ENCODE assay signal across 29 mouse cellular contexts in genomic region chr6:92858721-92859510, GRCm38 (mm10). TPM values are rescaled to one million over a fixed set of nuclear protein-coding genes. Genes with fewer than 3 reads are reported as not detected.
DNase-seq lines count a peak whose midpoint lies in the region; ATAC-seq and TF ChIP-seq lines count a peak whose summit lies in the region.
"Had no signal": no experiment of that assay in that cellular context is flagged by ENCODE, and none has a peak within 500 bp of the region (broad histone marks: within the 10 kb centered on the region; RNA-seq: fewer than 3 reads in every experiment).

No protein-coding gene starts in this region.

- H3K4me1 ChIP-seq in heart, embryonic 16.5 days (ENCODE audit: control insufficient read depth, insufficient read depth, low read length), result peaks cover 24% of the 10 kb centered on the region
- peaks cover 20% of the 10 kb centered on the region for H3K4me1 ChIP-seq in heart, embryonic 11.5 days (ENCODE audit: control insufficient read depth, insufficient read depth, low read length)
- H3K4me1 ChIP-seq: hindbrain, embryonic 13.5 days; liver, embryonic 12.5 days; neural tube, embryonic 13.5 days had no signal

- no peak overlapping the region for H3K9ac ChIP-seq in heart, embryonic 16.5 days (ENCODE audit: low read length)
- no peak overlapping the region for H3K9ac ChIP-seq in heart, embryonic 11.5 days (ENCODE audit: low read depth, low read length)
- H3K9ac ChIP-seq: embryonic facial prominence, embryonic 12.5 days; hindbrain, embryonic 13.5 days; limb, embryonic 13.5 days; liver, embryonic 12.5 days; neural tube, embryonic 13.5 days had no signal

- 75% methylated on average over 12 of the region's 12 CpGs for WGBS in heart, embryonic 16.5 days
- WGBS in heart, embryonic 11.5 days (ENCODE audit: insufficient replicate concordance), result 81% methylated on average over 12 of the region's 12 CpGs

- H3K27me3 ChIP-seq in heart, embryonic 16.5 days (ENCODE audit: control insufficient read depth, insufficient read depth, low read length), result no peaks in the 10 kb centered on the region
- no peaks in the 10 kb centered on the region for H3K27me3 ChIP-seq in heart, embryonic 11.5 days (ENCODE audit: control insufficient read depth, insufficient read depth, low read length)
- H3K27me3 ChIP-seq: embryonic facial prominence, embryonic 12.5 days; hindbrain, embryonic 13.5 days; limb, embryonic 13.5 days; liver, embryonic 12.5 days; neural tube, embryonic 13.5 days had no signal

- no peak for ATAC-seq in heart, embryonic 16.5 days (replicated peaks; ENCODE audit: extremely low read depth, insufficient read depth, low FRiP score)
- ATAC-seq in heart, embryonic 11.5 days (replicated peaks; ENCODE audit: insufficient number of reproducible peaks, low FRiP score, low TSS enrichment), result no peak
- ATAC-seq: forebrain, embryonic 14.5 days; liver, embryonic 12.5 days; midbrain, embryonic 16.5 days had no signal

- H3K9me3 ChIP-seq in heart, embryonic 16.5 days (replicated peaks; ENCODE audit: control insufficient read depth, low read length), result no peaks in the 10 kb centered on the region
- no peaks in the 10 kb centered on the region for H3K9me3 ChIP-seq in heart, embryonic 11.5 days (replicated peaks; ENCODE audit: control insufficient read depth, low read length)
- H3K9me3 ChIP-seq: embryonic facial prominence, embryonic 12.5 days; hindbrain, embryonic 13.5 days; limb, embryonic 13.5 days; liver, embryonic 12.5 days; midbrain, embryonic 10.5 days; neural tube, embryonic 13.5 days had no signal

- TF ChIP-seq CTCF in gastrocnemius, adult 2 months (IDR thresholded peaks at IDR 0.05), result no peak

- peak; percentile 28 for DNase-seq in gastrocnemius, adult 2 months
- DNase-seq in gastrocnemius, postnatal 4 days (ENCODE audit: low spot score in 2 of 2), result no peak
- DNase-seq in kidney, adult 9 months, result peak; percentile 81
- DNase-seq in kidney, postnatal 25 days, result peak; percentile 39 to 71
- no peak for DNase-seq in urinary bladder, postnatal 4 days (ENCODE audit: low spot score in 2 of 2)
- DNase-seq in urinary bladder, postnatal 25 days (ENCODE audit: low spot score), result no peak
- DNase-seq: adrenal gland, postnatal 14 days; cerebellum, postnatal 14 days; gastrocnemius, postnatal 14 days; lung, adult 18-20 months; lung, postnatal 10 days; retina, postnatal 1 day; right cerebral cortex, postnatal 25 days; thymus, postnatal 14 days had no signal

- H3K4me3 ChIP-seq in gastrocnemius, adult 2 months, result no peak overlapping the region
- no peak overlapping the region for H3K4me3 ChIP-seq in heart, embryonic 16.5 days (ENCODE audit: low read length)
- no peak overlapping the region for H3K4me3 ChIP-seq in heart, embryonic 11.5 days (ENCODE audit: low read depth, low read length)
- H3K4me3 ChIP-seq: embryonic facial prominence, embryonic 12.5 days; hindbrain, embryonic 13.5 days; limb, embryonic 13.5 days; liver, embryonic 12.5 days; midbrain, embryonic 10.5 days; myocyte; neural tube, embryonic 13.5 days had no signal

- peaks cover 19% of the 10 kb centered on the region; the same call in 1 of the 2 replicates for H3K36me3 ChIP-seq in heart, embryonic 16.5 days (ENCODE audit: control insufficient read depth, insufficient read depth)
- H3K36me3 ChIP-seq in heart, embryonic 11.5 days (ENCODE audit: control insufficient read depth, insufficient read depth, low read length), result no peaks in the 10 kb centered on the region
- H3K36me3 ChIP-seq: hindbrain, embryonic 13.5 days; midbrain, embryonic 10.5 days; neural tube, embryonic 13.5 days had no signal

- H3K27ac ChIP-seq in gastrocnemius, adult 2 months, result peak overlapping the region; percentile 58
- H3K27ac ChIP-seq in heart, embryonic 16.5 days (ENCODE audit: low read length), result 0 out of 2 replicates have a peak overlapping the region, but pooled peaks have one; percentile 8
- H3K27ac ChIP-seq in heart, embryonic 11.5 days (ENCODE audit: low read depth, low read length), result no peak overlapping the region
- H3K27ac ChIP-seq: embryonic facial prominence, embryonic 12.5 days; hindbrain, embryonic 13.5 days; limb, embryonic 13.5 days; liver, embryonic 12.5 days; midbrain, embryonic 10.5 days; neural tube, embryonic 13.5 days had no signal

- H3K4me2 ChIP-seq in heart, embryonic 16.5 days (ENCODE audit: low read depth, low read length), result no peak overlapping the region
- no peak overlapping the region for H3K4me2 ChIP-seq in heart, embryonic 11.5 days
- H3K4me2 ChIP-seq: embryonic facial prominence, embryonic 12.5 days; hindbrain, embryonic 13.5 days; limb, embryonic 13.5 days; liver, embryonic 12.5 days; neural tube, embryonic 13.5 days had no signal

- intact Hi-C loops in gastrocnemius, adult 2 months (cut with DNase I), result no loop called here

RNA-seq across cellular contexts. Expression of gene Gm15737, which starts 10.2 kb away (rescaled TPM):
- total RNA-seq in gastrocnemius, adult 2 months (2021), result under 1 TPM; 0.50 to 0.51 TPM
- under 1 TPM; 0.52 to 0.91 TPM for total RNA-seq in gastrocnemius, postnatal 4 days (2021)
- 0.31 and 0.34 TPM in 2 replicates for polyA plus RNA-seq in heart, embryonic 16.5 days (2015; fragmentation: Nextera tagmentation; extraction: Ambion mirVana)
- 0.11 and 0.33 TPM in 2 replicates for polyA plus RNA-seq in heart, embryonic 11.5 days (2014; fragmentation: Nextera tagmentation; extraction: Ambion mirVana)
- total RNA-seq: adrenal gland, postnatal 14 days; left cerebral cortex, postnatal 14 days had no signal
- polyA plus RNA-seq: brain, embryonic 14.5 days; forebrain, embryonic 14.5 days; frontal cortex, adult 2 months; hindbrain, embryonic 13.5 days; liver, embryonic 12.5 days; midbrain, embryonic 10.5 days; midbrain, embryonic 16.5 days; myocyte; neural tube, embryonic 13.5 days; spleen, adult 2 months had no signal

RNA-seq across cellular contexts. Expression of gene A730049H05Rik, which starts 42.6 kb away (rescaled TPM):
- total RNA-seq in gastrocnemius, adult 2 months (2021), result under 1 TPM in 1 of 2 experiments, not detected in 1; 0.11 TPM
- under 1 TPM; 0.16 to 0.20 TPM for total RNA-seq in gastrocnemius, postnatal 4 days (2021)
- 2.3 and 2.5 TPM in 2 replicates for polyA plus RNA-seq in heart, embryonic 16.5 days (2015; fragmentation: Nextera tagmentation; extraction: Ambion mirVana)
- 2.5 and 3.1 TPM in 2 replicates for polyA plus RNA-seq in heart, embryonic 11.5 days (2014; fragmentation: Nextera tagmentation; extraction: Ambion mirVana)
- total RNA-seq: gastrocnemius, postnatal 14 days; left cerebral cortex, postnatal 14 days had no signal
- polyA plus RNA-seq: forebrain, embryonic 14.5 days; frontal cortex, adult 2 months had no signal

Comparison
In these comparisons a context has a peak if more than half of its experiments do, and no peak if none do; other contexts are left out.
1. DNase-seq: peak in gastrocnemius, adult 2 months (single experiment), kidney, adult 9 months (single experiment) and kidney, postnatal 25 days (2 of 2); none in gastrocnemius, postnatal 4 days (0 of 2), urinary bladder, postnatal 4 days (0 of 2) and urinary bladder, postnatal 25 days (single experiment).